Mouse (Mus musculus) thymus, adult 2 months (tissue): Measurements from ENCODE around the gene Snrnp70. TPM values are rescaled to one million over a fixed set of nuclear protein-coding genes. Genes with fewer than 3 reads are reported as not detected.

Experiments
- DNase-seq: peaks from one replicate; pipeline ENCODE4 v3.0.0; 2021
- H3K27ac ChIP-seq: fragments of 200-500 bp; 2 replicates; pipeline ENCODE4 v1.5.1; 2012; ENCODE audit warnings: low read length, control low read depth; ENCODE audit not compliant: control insufficient read depth, insufficient read depth
- H3K27me3 ChIP-seq: fragments of 200-500 bp; 2 replicates; pipeline ENCODE4 v1.6.1; 2012; ENCODE audit warnings: mild to moderate bottlenecking, low read length, moderate library complexity, mixed read lengths; ENCODE audit not compliant: control insufficient read depth, insufficient read depth
- H3K36me3 ChIP-seq: fragments of 200-500 bp; 2 replicates; pipeline ENCODE4 v1.6.1; 2012; ENCODE audit warnings: mild to moderate bottlenecking, low read length, moderate library complexity; ENCODE audit not compliant: control insufficient read depth, insufficient read depth
- H3K4me1 ChIP-seq: fragments of 200-500 bp; replicated peaks from 2 replicates; pipeline ENCODE4 v1.6.1; 2012; ENCODE audit warnings: low read length; ENCODE audit not compliant: control insufficient read depth, insufficient read depth
- H3K4me3 ChIP-seq: fragments of 200-500 bp; 2 replicates; pipeline ENCODE4 v1.5.1; 2012; ENCODE audit warnings: mild to moderate bottlenecking, low read length, control low read depth, moderate library complexity; ENCODE audit not compliant: control insufficient read depth, insufficient read depth
- CTCF ChIP-seq: fragments of 200-500 bp; IDR thresholded peaks from 2 replicates; pipeline ENCODE4 v1.5.1; 2012; ENCODE audit warnings: mild to moderate bottlenecking, control low read depth, low read length, moderate library complexity, borderline replicate concordance; ENCODE audit not compliant: control insufficient read depth, poor library complexity, insufficient read depth; ENCODE audit errors: extremely low read depth
- POLR2A ChIP-seq: fragments of 200-500 bp; IDR thresholded peaks from 2 replicates; pipeline ENCODE4 v1.6.1; 2012; ENCODE audit warnings: mild to moderate bottlenecking, low read length, control low read depth, moderate library complexity; ENCODE audit not compliant: control insufficient read depth, poor library complexity, insufficient read depth; ENCODE audit errors: extremely low read depth
- WGBS: fragments of 180-500 bp; shearing (Covaris S2); methylation state at CpG from one replicate; pipeline ENCODE4 v1.1.7; 2018; 5-methylcytosine and 5-hydroxymethylcytosine counted together
- polyA plus RNA-seq: library from polyadenylated mRNA; depleted of rRNA; stranded (reverse); fragments of >200 nt; gene quantifications from 2 replicates; pipeline ENCODE4 v1.2.3, GENCODE M21; 2012; rRNA removed

Gene Snrnp70
- 693 and 725 TPM in 2 replicates for polyA plus RNA-seq

- Histone ChIP-seq H3K36me3 (peaks cover 13% of the 10 kb centered on the region), H3K4me1 (peaks cover 10% of the 10 kb centered on the region)
- under 1% methylated on average over 60 of the region's 60 CpGs for WGBS
Measured at GRCm38 (mm10) chr7:45395578-45396336, at the start of gene Snrnp70. Gene Snrnp70 (minus strand): TSS chr7:45395742.

GRCm38 (mm10) chr7:45443526-45444420 is 48.2 kb upstream of the Snrnp70 start:
- Histone ChIP-seq H3K27ac (no peak overlapping the region), H3K4me1 (no peaks in the 10 kb centered on the region; the same call in 1 of the 2 replicates), H3K36me3 (no peaks in the 10 kb centered on the region), H3K27me3 (no peaks in the 10 kb centered on the region), H3K4me3 (no peak overlapping the region)
- DNase-seq: no peak
- WGBS: 91% methylated on average over 22 of the region's 22 CpGs
- TF ChIP-seq POLR2A: no peak
- no peak for TF ChIP-seq CTCF

More at GRCm38 (mm10) chr7:45395578-45396336, at the start of gene Snrnp70:
- 0 out of 2 replicates have a peak, but pooled peaks have one; percentile 18 for TF ChIP-seq CTCF
- peak; percentile 91 for TF ChIP-seq POLR2A
- H3K27ac ChIP-seq: peak within 1 kb of the TSS; percentile 76
- H3K4me3 ChIP-seq: peak within 1 kb of the TSS; percentile 55
- H3K27me3 ChIP-seq: no peaks in the 10 kb centered on the region
- peak; percentile 100 for DNase-seq

- DNase-seq: no peak
- WGBS: 76% methylated on average over 19 of the region's 19 CpGs
Measured at GRCm38 (mm10) chr7:45437521-45438276, 42.2 kb upstream of the Snrnp70 start, which contains the start of gene Ruvbl2. Gene Ruvbl2 (minus strand): TSS chr7:45438096.

GRCm38 (mm10) chr7:45437046-45437445 is 41.5 kb upstream of the Snrnp70 start:
- DNase-seq: no peak
- Histone ChIP-seq H3K4me1 (peaks cover 22% of the 10 kb centered on the region), H3K4me3 (no peak overlapping the region), H3K36me3 (no peaks in the 10 kb centered on the region), H3K27me3 (no peaks in the 10 kb centered on the region), H3K27ac (no peak overlapping the region)
- TF ChIP-seq POLR2A: no peak
- no peak for TF ChIP-seq CTCF
- 91% methylated on average over 6 of the region's 6 CpGs for WGBS

More at GRCm38 (mm10) chr7:45437521-45438276, 42.2 kb upstream of the Snrnp70 start, which contains the start of gene Ruvbl2:
- H3K27ac ChIP-seq: no peak within 1 kb of the TSS
- TF ChIP-seq CTCF (no peak), POLR2A (no peak)
- H3K36me3 ChIP-seq: no peaks in the 10 kb centered on the region
- peaks cover 22% of the 10 kb centered on the region for H3K4me1 ChIP-seq
- no peaks in the 10 kb centered on the region for H3K27me3 ChIP-seq
- no peak within 1 kb of the TSS for H3K4me3 ChIP-seq

GRCm38 (mm10) chr7:45436444-45436843 is 40.9 kb upstream of the Snrnp70 start:
- no peak for DNase-seq
- Histone ChIP-seq H3K36me3 (no peaks in the 10 kb centered on the region), H3K27ac (no peak overlapping the region), H3K27me3 (no peaks in the 10 kb centered on the region), H3K4me1 (peaks cover 22% of the 10 kb centered on the region), H3K4me3 (no peak overlapping the region)
- 95% methylated on average over 5 of the region's 5 CpGs for WGBS
- no peak for TF ChIP-seq POLR2A
- TF ChIP-seq CTCF: no peak

GRCm38 (mm10) chr7:45435038-45435437 is 39.5 kb upstream of the Snrnp70 start:
- WGBS: 6% methylated on average over 16 of the region's 16 CpGs
- no peak for TF ChIP-seq POLR2A
- TF ChIP-seq CTCF: no peak
- no peaks in the 10 kb centered on the region for H3K36me3 ChIP-seq
- DNase-seq: no peak
- peak overlapping the region; percentile 53 for H3K4me3 ChIP-seq
- peaks cover 22% of the 10 kb centered on the region for H3K4me1 ChIP-seq
- no peaks in the 10 kb centered on the region for H3K27me3 ChIP-seq
- H3K27ac ChIP-seq: no peak overlapping the region
